Mouse (Mus musculus) right cerebral cortex, postnatal 25 days (tissue): ENCODE results near the gene Tmem115.

Experiments
- DNase-seq: peaks from one replicate; pipeline ENCODE4 v3.0.0; 2022

The Tmem115 gene

GRCm38 (mm10) chr9:107522400-107522711 is 11.4 kb upstream of the Tmem115 start:
- DNase-seq = no peak

GRCm38 (mm10) chr9:107526198-107527026 is 7.3 kb upstream of the Tmem115 start:
- DNase-seq = peak; percentile 69

- DNase-seq = no peak
Measured at GRCm38 (mm10) chr9:107534408-107535202, 860 bp downstream of the Tmem115 start.

- no peak for DNase-seq
Measured at GRCm38 (mm10) chr9:107538231-107538630, 4.5 kb downstream of the Tmem115 start.

- DNase-seq = no peak
Measured at GRCm38 (mm10) chr9:107538711-107539110, 5.0 kb downstream of the Tmem115 start.

- no peak for DNase-seq
Measured at GRCm38 (mm10) chr9:107539940-107540339, 6.2 kb downstream of the Tmem115 start.

- DNase-seq = no peak
Measured at GRCm38 (mm10) chr9:107540420-107540819, 6.7 kb downstream of the Tmem115 start.

GRCm38 (mm10) chr9:107541005-107541404 is 7.3 kb downstream of the Tmem115 start:
- no peak for DNase-seq

- DNase-seq = peak; percentile 96
Measured at GRCm38 (mm10) chr9:107541474-107542351, 8.0 kb downstream of the Tmem115 start, which contains the start of the genes Cyb561d2 and Nprl2. Gene Cyb561d2, minus strand, starts transcription at chr9:107542193. Gene Nprl2, plus strand, starts transcription at chr9:107542226.

- DNase-seq = no peak
Measured at GRCm38 (mm10) chr9:107542352-107542686, 8.6 kb downstream of the Tmem115 start.

- no peak for DNase-seq
Measured at GRCm38 (mm10) chr9:107542721-107543120, 9.0 kb downstream of the Tmem115 start.

- no peak for DNase-seq
Measured at GRCm38 (mm10) chr9:107543299-107543698, 9.6 kb downstream of the Tmem115 start.

- DNase-seq = no peak
Measured at GRCm38 (mm10) chr9:107544196-107544700, 10.5 kb downstream of the Tmem115 start.

- DNase-seq = no peak
Measured at GRCm38 (mm10) chr9:107544729-107545128, 11.0 kb downstream of the Tmem115 start.

- no peak for DNase-seq
Measured at GRCm38 (mm10) chr9:107545199-107545598, 11.5 kb downstream of the Tmem115 start.

- no peak for DNase-seq
Measured at GRCm38 (mm10) chr9:107545602-107546001, 11.9 kb downstream of the Tmem115 start.

- DNase-seq = peak; percentile 85
Measured at GRCm38 (mm10) chr9:107547026-107547425, 13.3 kb downstream of the Tmem115 start, which contains the start of gene Zmynd10. Gene Zmynd10, plus strand, starts transcription at chr9:107547298.

- no peak for DNase-seq
Measured at GRCm38 (mm10) chr9:107547957-107548356, 14.2 kb downstream of the Tmem115 start.

- DNase-seq = no peak
Measured at GRCm38 (mm10) chr9:107548820-107549219, 15.1 kb downstream of the Tmem115 start.

GRCm38 (mm10) chr9:107549297-107550074 is 15.7 kb downstream of the Tmem115 start:
- no peak for DNase-seq

GRCm38 (mm10) chr9:107550491-107551116 is 16.9 kb downstream of the Tmem115 start:
- DNase-seq = no peak
